Mouse (Mus musculus): ENCODE measurements around the gene Stac2.

Gene Stac2

GRCm38 (mm10) chr11:98050520-98050815 lies 2.8 kb downstream of the Stac2 start:
- no peak for DNase-seq (ENCODE audit: extremely low spot score)

DNA sequence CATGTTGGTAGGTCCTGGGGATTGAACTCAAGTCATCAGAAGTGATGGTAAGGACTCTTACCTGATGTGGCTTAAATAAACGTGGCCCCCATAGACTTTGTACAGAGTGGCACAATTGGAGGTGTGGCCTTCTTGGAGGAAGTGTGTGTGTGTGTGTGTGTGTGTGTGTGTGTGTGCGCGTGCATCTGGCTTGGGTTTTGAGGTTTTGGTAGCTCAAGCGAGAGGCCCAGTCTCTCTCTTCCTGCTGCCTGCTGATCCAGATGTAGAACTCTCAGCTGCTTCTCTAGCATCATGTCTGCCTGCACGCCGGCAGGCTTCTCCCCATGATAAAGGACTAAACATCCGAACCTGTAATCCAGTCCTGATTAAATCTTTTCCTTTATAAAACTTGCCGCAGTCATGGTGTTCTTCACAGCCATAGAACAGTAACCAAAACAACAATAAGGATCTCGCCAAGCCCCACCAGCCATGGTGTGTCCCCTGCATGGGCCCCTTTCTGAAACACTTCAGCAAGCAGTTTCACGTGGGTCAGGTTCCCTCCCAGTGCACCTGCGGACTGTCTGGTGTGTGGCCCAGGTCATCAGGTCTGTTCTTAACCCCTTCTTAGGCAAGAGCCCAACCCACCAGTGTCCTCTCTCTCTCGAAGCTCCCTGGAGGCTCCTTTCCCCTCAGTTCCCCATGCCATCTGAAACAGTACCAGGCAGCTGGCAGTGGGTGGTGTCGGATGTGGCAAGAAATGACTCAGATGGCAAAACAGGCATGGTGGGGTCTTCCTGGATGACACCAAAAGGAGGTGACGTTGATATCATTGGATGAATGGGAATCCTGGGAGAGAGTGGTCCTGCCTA lies 3.4 kb downstream of the Stac2 start:
- no peak for DNase-seq (ENCODE audit: extremely low spot score)

DNA sequence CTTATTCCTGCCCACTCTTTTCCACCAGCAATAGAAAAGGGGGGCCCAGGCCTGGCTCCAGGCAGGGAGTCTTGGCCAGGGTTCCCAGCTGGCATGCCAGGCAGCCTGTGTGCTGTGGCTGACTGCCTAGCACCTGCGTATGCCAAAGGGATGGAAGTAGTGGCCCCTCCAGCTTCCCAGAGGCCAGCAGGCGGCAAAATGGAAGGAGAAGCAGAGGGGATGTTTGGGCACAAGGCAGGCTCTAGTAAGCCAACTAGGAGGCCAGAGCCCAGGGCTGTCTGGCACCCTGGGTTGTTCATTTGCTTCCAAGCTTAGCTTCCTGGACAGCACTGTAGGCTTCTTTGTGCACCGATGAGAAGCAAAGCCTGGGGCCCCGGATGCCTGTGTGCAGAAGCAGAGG lies 5.5 kb downstream of the Stac2 start:
- no peak for DNase-seq (ENCODE audit: extremely low spot score)

DNA sequence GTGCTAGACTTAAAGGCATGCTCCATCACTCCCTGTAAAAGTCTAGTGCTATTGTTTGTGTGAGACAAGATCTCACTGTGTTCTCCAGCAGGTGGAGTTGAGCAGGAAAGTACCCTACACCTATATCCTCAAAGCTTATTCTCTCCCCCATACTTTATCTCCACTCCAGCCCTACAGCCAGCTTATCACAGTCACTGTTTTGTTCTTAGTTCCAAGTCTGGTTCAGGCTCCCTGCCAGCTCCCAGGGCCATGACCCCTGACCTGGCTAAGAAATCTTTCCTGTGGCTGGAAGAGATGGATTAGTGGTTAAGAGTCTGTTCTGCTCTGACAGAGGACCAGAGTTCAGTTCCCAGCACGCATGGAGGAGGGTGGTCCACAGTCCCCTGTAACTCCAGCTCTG lies 6.8 kb downstream of the Stac2 start:
- DNase-seq (ENCODE audit: extremely low spot score), result no peak

- DNase-seq (ENCODE audit: extremely low spot score), result no peak
Measured at GRCm38 (mm10) chr11:98045596-98045995, 7.7 kb downstream of the Stac2 start.

DNA sequence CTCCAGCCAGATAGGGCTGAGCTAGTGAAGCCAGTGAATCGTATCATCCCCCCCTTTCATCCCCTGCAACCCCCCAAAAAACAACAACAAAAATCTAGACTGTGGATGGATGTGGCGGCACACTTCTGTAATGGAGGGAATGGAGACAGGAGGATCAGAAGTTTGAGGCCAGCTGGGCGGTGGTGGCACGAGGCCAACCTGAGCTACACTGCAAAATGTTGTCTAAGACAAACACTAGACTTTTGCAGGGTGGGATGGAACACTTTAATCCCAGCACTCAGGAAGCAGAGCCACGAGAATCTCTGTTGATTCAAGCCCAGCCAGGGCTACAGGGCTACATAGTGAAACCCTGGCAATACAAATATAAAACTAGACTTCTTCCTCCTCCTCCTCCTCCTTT lies 9.2 kb downstream of the Stac2 start:
- no peak for DNase-seq (ENCODE audit: extremely low spot score)

GRCm38 (mm10) chr11:98042741-98043140 lies 10.5 kb downstream of the Stac2 start:
- DNase-seq (ENCODE audit: extremely low spot score), result no peak

GRCm38 (mm10) chr11:98040975-98041374 lies 12.3 kb downstream of the Stac2 start:
- no peak for DNase-seq (ENCODE audit: extremely low spot score)

DNA sequence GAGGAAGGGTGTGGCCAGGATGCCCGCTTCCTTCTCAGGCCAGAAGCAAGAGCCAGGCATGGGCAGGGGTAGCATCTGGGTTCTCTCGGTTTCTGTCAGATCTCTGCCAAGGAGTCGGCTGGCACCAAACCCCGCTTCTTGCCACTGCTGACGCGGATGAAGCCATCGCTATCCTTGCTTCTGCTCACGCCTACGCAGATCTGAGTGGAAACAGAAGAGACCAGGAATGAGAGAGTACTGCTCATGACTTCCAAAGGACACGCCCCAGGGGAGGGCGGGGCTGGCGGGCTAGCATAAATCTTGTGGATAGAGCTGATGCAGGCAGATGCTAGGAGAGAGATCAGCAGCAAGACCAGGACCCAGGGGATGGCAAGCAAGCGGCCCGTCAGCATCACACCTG lies 15.4 kb downstream of the Stac2 start:
- no peak for DNase-seq (ENCODE audit: extremely low spot score)

DNA sequence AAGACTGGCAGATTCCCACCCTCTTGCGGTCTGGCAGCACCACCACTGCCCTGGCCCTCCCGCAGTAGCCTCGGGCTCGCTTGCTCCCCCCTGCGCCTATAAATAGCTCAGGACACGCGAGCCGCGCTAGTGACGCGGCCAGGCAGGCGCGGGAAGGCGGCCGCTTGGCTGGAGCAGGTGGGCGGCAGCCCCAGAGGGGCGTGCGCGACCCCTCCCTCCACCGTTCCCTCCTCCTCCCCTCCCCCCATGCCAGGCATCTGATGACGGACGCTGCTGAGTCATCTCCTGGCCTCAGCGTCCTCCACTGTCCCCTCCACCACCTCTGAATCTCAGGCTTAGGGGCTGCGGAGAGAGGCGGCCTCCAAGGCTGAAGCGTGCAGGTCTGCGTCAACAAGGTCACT lies 17.3 kb downstream of the Stac2 start:
- peak; percentile 69 for DNase-seq (ENCODE audit: extremely low spot score)

DNA sequence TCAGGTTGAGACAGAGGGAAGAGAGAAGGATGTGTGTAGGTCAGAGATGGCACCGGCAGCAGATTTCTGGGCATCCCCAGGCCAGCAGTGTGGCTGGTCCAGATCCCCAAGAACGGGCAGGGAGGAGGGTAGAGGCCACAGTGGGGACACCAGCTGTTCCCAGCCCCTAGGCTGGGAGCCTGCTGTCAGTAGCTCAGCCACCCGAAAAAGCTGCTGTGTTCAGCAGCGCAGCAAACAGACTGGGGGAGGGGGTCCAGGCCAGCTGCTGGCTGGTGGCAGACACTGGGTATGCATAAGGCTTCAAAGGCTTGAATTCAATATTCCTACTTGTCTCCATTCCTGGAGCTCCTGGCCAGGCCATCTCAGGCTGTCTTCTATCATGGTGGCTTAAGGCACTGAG lies 18.4 kb downstream of the Stac2 start:
- no peak for DNase-seq (ENCODE audit: extremely low spot score)

- DNase-seq (ENCODE audit: extremely low spot score), result no peak
Measured at GRCm38 (mm10) chr11:98034061-98034460, 19.2 kb downstream of the Stac2 start.

- DNase-seq (ENCODE audit: extremely low spot score), result peak; percentile 84
Measured at GRCm38 (mm10) chr11:98031443-98031770, 21.9 kb downstream of the Stac2 start.

DNA sequence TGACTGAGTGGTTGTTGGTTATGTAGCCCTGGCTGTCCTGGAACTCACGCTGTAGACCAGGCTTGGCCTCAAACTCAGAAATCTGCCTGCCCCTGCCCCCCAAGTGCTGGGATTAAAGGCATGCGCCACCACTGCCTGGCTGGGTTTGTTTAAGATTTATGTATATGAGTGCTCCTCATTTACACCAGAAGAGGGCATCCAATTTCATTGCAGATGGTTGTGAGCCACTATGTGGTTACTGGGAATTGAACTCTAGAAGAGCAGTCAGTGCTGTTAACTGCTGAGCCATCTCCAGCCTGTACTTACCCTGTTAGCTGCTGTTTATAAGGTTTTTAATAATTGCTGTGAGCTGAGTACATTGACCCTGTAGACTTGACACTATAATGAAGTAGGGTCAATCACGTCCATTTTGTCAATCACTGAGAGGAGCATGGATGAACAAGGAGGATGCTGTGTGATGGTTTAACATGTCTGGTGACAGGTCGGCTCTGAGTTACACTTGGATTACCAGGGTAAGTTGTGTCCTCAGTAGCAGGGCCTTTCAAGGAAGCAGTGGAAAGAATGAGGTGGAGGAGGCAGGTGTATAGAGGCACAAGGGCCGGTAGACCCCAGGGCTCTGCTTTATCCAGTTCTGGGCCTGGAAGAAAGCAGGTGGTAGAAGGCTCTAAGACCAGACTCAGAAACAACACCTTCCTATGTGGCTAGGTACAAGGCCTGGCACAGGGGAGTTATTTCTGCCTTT lies 22.4 kb downstream of the Stac2 start:
- DNase-seq (ENCODE audit: extremely low spot score), result peak; percentile 39

- no peak for DNase-seq (ENCODE audit: extremely low spot score)
Measured at GRCm38 (mm10) chr11:98027785-98028184, 25.5 kb downstream of the Stac2 start.

DNA sequence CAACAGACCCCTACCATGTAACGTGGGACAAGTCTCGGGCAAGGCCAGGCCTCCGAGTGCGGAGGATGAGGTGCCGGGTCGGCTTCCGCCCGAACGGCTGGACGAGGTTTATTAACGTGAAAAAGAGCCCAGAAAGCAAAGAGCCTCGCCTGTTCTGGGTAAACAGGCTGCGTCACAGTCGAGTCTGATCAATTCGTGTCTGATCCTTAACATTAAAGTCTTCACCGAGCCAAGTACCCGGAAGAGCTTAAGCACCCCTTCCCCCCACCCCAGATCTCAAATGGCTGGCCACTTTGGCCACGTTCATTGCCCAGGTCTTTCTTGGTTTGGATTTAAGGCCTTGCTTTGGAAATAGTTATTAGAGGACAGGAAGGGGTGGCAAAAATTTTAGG lies 26.0 kb downstream of the Stac2 start:
- peak; percentile 32 for DNase-seq (ENCODE audit: extremely low spot score)

- DNase-seq (ENCODE audit: extremely low spot score), result peak; percentile 92
Measured at GRCm38 (mm10) chr11:98026570-98027296, 26.5 kb downstream of the Stac2 start, which contains the start of gene Rpl19. Rpl19 (plus strand) TSS chr11:98026710.

DNA sequence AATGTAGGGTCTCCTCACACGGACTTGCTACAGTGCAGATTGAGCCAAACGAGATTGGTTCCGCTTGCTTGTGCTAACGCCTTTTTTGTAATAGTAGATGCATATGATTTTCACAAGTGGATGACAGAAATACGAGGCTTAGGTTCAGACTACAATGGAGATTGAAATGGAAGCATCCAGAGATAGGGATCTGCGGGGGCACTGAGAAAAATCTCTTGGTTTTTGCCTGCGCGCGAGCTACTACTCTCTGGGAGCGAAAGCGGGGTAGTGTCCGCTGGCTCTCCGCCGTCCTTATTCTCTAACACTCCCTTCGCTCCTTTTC lies 27.1 kb downstream of the Stac2 start:
- no peak for DNase-seq (ENCODE audit: extremely low spot score)

GRCm38 (mm10) chr11:98024516-98024915 lies 28.7 kb downstream of the Stac2 start:
- no peak for DNase-seq (ENCODE audit: extremely low spot score)

- peak; percentile 91 for DNase-seq (ENCODE audit: extremely low spot score)
Measured at GRCm38 (mm10) chr11:98022555-98023371, 30.5 kb downstream of the Stac2 start, which contains the start of gene Cacnb1. Cacnb1 (minus strand) TSS chr11:98023034.

DNA sequence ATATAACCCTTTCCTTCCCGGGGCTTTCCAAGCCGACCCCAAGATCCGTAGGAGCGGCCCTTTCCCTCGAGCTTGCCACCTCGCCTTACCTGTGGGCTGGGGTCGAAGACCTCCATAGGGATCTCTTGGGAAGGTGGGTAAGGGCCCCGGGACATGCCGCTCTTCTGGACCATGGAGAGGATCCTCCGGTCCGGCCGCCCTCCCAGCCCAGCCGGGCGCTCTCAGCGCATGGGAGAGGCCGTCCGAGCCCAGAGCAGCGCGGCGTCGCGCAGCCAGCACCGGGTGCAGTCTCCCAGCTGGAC lies 31.1 kb downstream of the Stac2 start:
- DNase-seq (ENCODE audit: extremely low spot score), result no peak

DNA sequence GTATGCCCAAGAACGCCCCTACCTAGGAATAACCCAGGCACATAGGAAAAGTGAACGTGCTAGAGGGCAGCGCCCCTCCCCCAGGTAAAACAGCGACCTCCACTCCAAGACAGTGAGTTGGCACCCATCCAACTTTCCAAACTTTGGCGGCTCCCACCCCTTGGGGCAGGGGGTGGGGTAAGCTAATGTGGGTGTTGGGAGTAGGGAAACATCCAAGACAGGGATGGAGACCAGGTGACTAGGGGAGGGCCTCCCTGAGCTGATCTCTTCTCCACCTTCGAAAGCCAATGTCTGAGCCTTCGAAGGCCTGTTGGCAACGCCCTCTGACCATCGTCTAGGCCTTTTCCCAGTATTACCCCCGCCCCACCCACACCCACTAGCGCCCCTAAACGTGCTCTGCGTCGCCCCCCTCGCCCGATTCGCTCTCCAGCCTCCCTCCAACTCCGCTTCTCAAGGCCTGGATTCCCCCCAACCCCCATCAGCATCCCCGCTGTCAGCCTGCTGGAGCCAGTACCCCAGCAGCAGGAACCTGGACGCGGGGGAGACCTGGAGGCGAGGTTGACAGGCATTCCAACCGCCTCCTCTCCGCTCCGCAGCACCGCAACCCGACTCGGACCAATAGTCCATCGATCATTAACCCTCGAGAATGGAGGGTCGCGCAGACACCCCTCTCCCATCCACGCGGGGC lies 31.6 kb downstream of the Stac2 start:
- no peak for DNase-seq (ENCODE audit: extremely low spot score)
